Mouse (Mus musculus) CH12.LX (cell line): ENCODE measurements around the gene Bcar1.

Experiments
- CHD1 ChIP-seq: IDR thresholded peaks from 2 replicates; pipeline ENCODE4 v1.6.1; 2012; ENCODE audit warnings: low read depth, low read length, improper control_type of control experiment, inconsistent platforms
- CTCF ChIP-seq, 2 experiments: IDR thresholded peaks in 1 of 2; conservative IDR thresholded peaks in 1 of 2; 2 replicates each; pipeline ENCODE4 v1.5.1; 2011 to 2012; ENCODE audit warnings: low read depth in 2 of 2, low read length in 2 of 2, improper control_type of control experiment in 1 of 2, inconsistent platforms in 1 of 2, mild to moderate bottlenecking in 1 of 2, moderate library complexity in 1 of 2
- E2F4 ChIP-seq: IDR thresholded peaks from 2 replicates; pipeline ENCODE4 v1.6.1; 2011; ENCODE audit warnings: low read depth, low read length, improper control_type of control experiment; ENCODE audit not compliant: insufficient replicate concordance
- JUND ChIP-seq: conservative IDR thresholded peaks from 2 replicates; pipeline ENCODE4 v1.6.1; 2011; ENCODE audit warnings: low read depth, low read length, improper control_type of control experiment
- NRF1 ChIP-seq: IDR thresholded peaks from 2 replicates; pipeline ENCODE4 v1.6.1; 2014; ENCODE audit warnings: low read depth, mild to moderate bottlenecking, inconsistent platforms, low read length, improper control_type of control experiment, moderate library complexity
- POLR2A ChIP-seq: IDR thresholded peaks from 2 replicates; pipeline ENCODE4 v1.6.1; 2011; ENCODE audit warnings: low read depth, mild to moderate bottlenecking, improper control_type of control experiment, low read length
- RAD21 ChIP-seq: IDR thresholded peaks from 2 replicates; pipeline ENCODE4 v1.6.1; 2011; ENCODE audit warnings: low read depth, mild to moderate bottlenecking, low read length, improper control_type of control experiment, moderate library complexity
- SMC3 ChIP-seq: IDR thresholded peaks from 2 replicates; pipeline ENCODE4 v1.6.1; 2011; ENCODE audit warnings: low read depth, low read length, improper control_type of control experiment
- USF1 ChIP-seq: IDR thresholded peaks from 2 replicates; pipeline ENCODE4 v1.6.1; 2014; ENCODE audit warnings: low read depth, mild to moderate bottlenecking, inconsistent platforms, low read length, improper control_type of control experiment

DNA sequence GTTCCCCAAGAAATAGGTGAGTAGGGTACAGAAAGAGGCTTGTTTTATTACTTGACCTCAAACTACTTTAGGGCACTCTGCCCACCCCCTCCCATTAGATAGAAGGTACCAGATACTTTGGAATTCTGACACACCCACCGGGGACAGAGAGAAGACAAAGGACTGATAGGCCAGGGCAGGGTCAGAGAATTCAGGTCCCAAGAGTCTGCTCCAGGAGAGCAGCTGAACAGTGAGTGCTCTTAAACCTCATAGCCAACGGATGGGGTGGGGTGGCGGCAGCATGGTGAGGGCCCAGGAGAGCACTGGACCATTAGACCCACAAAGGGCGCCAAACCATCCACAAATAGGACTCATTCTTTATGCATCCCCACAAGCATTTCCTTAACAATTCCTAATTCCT, 22.0 kb upstream of the Bcar1 start:
- TF ChIP-seq POLR2A, result no peak
- no peak for TF ChIP-seq JUND
- TF ChIP-seq RAD21, result no peak
- TF ChIP-seq CHD1, result no peak
- TF ChIP-seq E2F4, result no peak
- no peak for TF ChIP-seq USF1
- TF ChIP-seq SMC3, result no peak
- TF ChIP-seq CTCF (conservative IDR thresholded peaks at IDR 0.05 in 1 of 2, IDR thresholded peaks at IDR 0.05 in 1 of 2; ENCODE audit: low read depth in 2 of 2, low read length in 2 of 2), result no peak
- TF ChIP-seq NRF1, result no peak
